Mouse (Mus musculus) CH12.LX (cell line): ENCODE results near the gene Pi16. TPM values are rescaled to one million over a fixed set of nuclear protein-coding genes. Genes with fewer than 3 reads are reported as not detected.

ENCODE experiments used
- DNase-seq: peaks from one replicate; pipeline ENCODE4 v3.0.0-alpha.2; 2013; ENCODE audit errors: extremely low read depth
- H3K27ac ChIP-seq: 2 replicates; pipeline ENCODE4 v1.5.1; 2012; ENCODE audit warnings: low read depth, mild to moderate bottlenecking, control low read depth, moderate library complexity; ENCODE audit not compliant: insufficient read depth
- H3K27me3 ChIP-seq: replicated peaks from 2 replicates; pipeline ENCODE3; 2012; ENCODE audit warnings: inconsistent platforms
- H3K36me3 ChIP-seq, 2 experiments: replicated peaks in 1 of 2; 2 replicates each; pipeline versions ENCODE3 to v1.6.1; 2012; ENCODE audit warnings: inconsistent platforms in 1 of 2, low read length in 1 of 2, mild to moderate bottlenecking in 1 of 2, mixed read lengths in 1 of 2, moderate library complexity in 1 of 2; ENCODE audit not compliant: control insufficient read depth in 1 of 2, insufficient read depth in 1 of 2
- H3K4me1 ChIP-seq, 2 experiments: 2 replicates each; pipeline ENCODE4 v1.6.1; 2012; ENCODE audit warnings: inconsistent platforms in 1 of 2, moderate library complexity in 1 of 2; ENCODE audit not compliant: insufficient read depth in 2 of 2, control insufficient read depth in 1 of 2
- H3K4me2 ChIP-seq: 2 replicates; pipeline ENCODE4 v1.6.1; 2012; ENCODE audit warnings: low read depth, mild to moderate bottlenecking, control low read depth; ENCODE audit not compliant: poor library complexity, insufficient read depth, severe bottlenecking
- H3K4me3 ChIP-seq, 3 experiments: fragments of 150-350 bp in 1 of 3; sonication (generic) in 1 of 3; replicated peaks in 1 of 3; 2 replicates each; pipeline versions ENCODE3 to v1.5.1; 2011 to 2012; ENCODE audit warnings: low read depth in 2 of 3, low read length in 2 of 3, mild to moderate bottlenecking in 2 of 3, moderate library complexity in 2 of 3, control low read depth in 1 of 3, improper control_type of control experiment in 1 of 3, inconsistent platforms in 1 of 3, mixed read lengths in 1 of 3; ENCODE audit not compliant: poor library complexity in 1 of 3
- H3K79me2 ChIP-seq: replicated peaks from 2 replicates; pipeline ENCODE4 v1.6.1; 2012; ENCODE audit warnings: mild to moderate bottlenecking, moderate library complexity; ENCODE audit not compliant: control insufficient read depth, poor library complexity, insufficient read depth, severe bottlenecking; ENCODE audit errors: extremely low read depth
- H3K9ac ChIP-seq: 2 replicates; pipeline ENCODE4 v1.6.1; 2012; ENCODE audit warnings: low read depth, mild to moderate bottlenecking, control low read depth, moderate library complexity; ENCODE audit not compliant: insufficient read depth
- H3K9me3 ChIP-seq: replicated peaks from 2 replicates; pipeline ENCODE3; 2012; ENCODE audit warnings: low read length, inconsistent platforms, mixed read lengths
- BHLHE40 ChIP-seq: IDR thresholded peaks from 2 replicates; pipeline ENCODE4 v1.6.1; 2011; ENCODE audit warnings: mild to moderate bottlenecking, low read depth, low read length, improper control_type of control experiment
- CHD1 ChIP-seq: IDR thresholded peaks from 2 replicates; pipeline ENCODE4 v1.6.1; 2012; ENCODE audit warnings: low read depth, low read length, improper control_type of control experiment, inconsistent platforms
- CTCF ChIP-seq, 2 experiments: IDR thresholded peaks in 1 of 2; conservative IDR thresholded peaks in 1 of 2; 2 replicates each; pipeline ENCODE4 v1.5.1; 2011 to 2012; ENCODE audit warnings: low read depth in 2 of 2, low read length in 2 of 2, improper control_type of control experiment in 1 of 2, inconsistent platforms in 1 of 2, mild to moderate bottlenecking in 1 of 2, moderate library complexity in 1 of 2
- ELF1 ChIP-seq: IDR thresholded peaks from 2 replicates; pipeline ENCODE4 v1.6.1; 2014; ENCODE audit warnings: low read depth, mild to moderate bottlenecking, inconsistent platforms, low read length, improper control_type of control experiment
- EP300 ChIP-seq: IDR thresholded peaks from 2 replicates; pipeline ENCODE4 v1.6.1; 2011; ENCODE audit warnings: low read length, improper control_type of control experiment
- ETS1 ChIP-seq: conservative IDR thresholded peaks from 2 replicates; pipeline ENCODE4 v1.6.1; 2012; ENCODE audit warnings: low read depth, mild to moderate bottlenecking, inconsistent platforms, low read length, improper control_type of control experiment, moderate library complexity
- HCFC1 ChIP-seq: IDR thresholded peaks from 2 replicates; pipeline ENCODE4 v1.6.1; 2012; ENCODE audit warnings: low read depth, mild to moderate bottlenecking, inconsistent platforms, low read length, improper control_type of control experiment
- IRF4 ChIP-seq: IDR thresholded peaks from 2 replicates; pipeline ENCODE4 v1.6.1; 2014; ENCODE audit warnings: low read depth, mild to moderate bottlenecking, inconsistent platforms, low read length, improper control_type of control experiment
- JUN ChIP-seq: IDR thresholded peaks from 2 replicates; pipeline ENCODE4 v1.6.1; 2011; ENCODE audit warnings: low read depth, mild to moderate bottlenecking, low read length, improper control_type of control experiment, moderate library complexity; ENCODE audit not compliant: insufficient read depth
- MAZ ChIP-seq: IDR thresholded peaks from 2 replicates; pipeline ENCODE4 v1.6.1; 2012; ENCODE audit warnings: low read depth, mild to moderate bottlenecking, inconsistent platforms, low read length, improper control_type of control experiment, moderate library complexity
- MEF2A ChIP-seq: IDR thresholded peaks from 2 replicates; pipeline ENCODE4 v1.6.1; 2014; ENCODE audit warnings: low read depth, mild to moderate bottlenecking, inconsistent platforms, low read length, improper control_type of control experiment, borderline replicate concordance
- MXI1 ChIP-seq: IDR thresholded peaks from 2 replicates; pipeline ENCODE4 v1.6.1; 2011; ENCODE audit warnings: mild to moderate bottlenecking, low read depth, low read length, improper control_type of control experiment
- MYC ChIP-seq: IDR thresholded peaks from 2 replicates; pipeline ENCODE4 v1.6.1; 2011; ENCODE audit warnings: low read depth, mild to moderate bottlenecking, improper control_type of control experiment, low read length
- NRF1 ChIP-seq: IDR thresholded peaks from 2 replicates; pipeline ENCODE4 v1.6.1; 2014; ENCODE audit warnings: low read depth, mild to moderate bottlenecking, inconsistent platforms, low read length, improper control_type of control experiment, moderate library complexity
- PAX5 ChIP-seq: IDR thresholded peaks from 2 replicates; pipeline ENCODE4 v1.6.1; 2012; ENCODE audit warnings: low read length, inconsistent platforms, mixed read lengths
- POLR2A ChIP-seq: IDR thresholded peaks from 2 replicates; pipeline ENCODE4 v1.6.1; 2011; ENCODE audit warnings: low read depth, mild to moderate bottlenecking, improper control_type of control experiment, low read length
- POLR2AphosphoS2 ChIP-seq: IDR thresholded peaks from 2 replicates; pipeline ENCODE4 v1.6.1; 2011; ENCODE audit warnings: low read depth, low read length, improper control_type of control experiment
- RCOR1 ChIP-seq: conservative IDR thresholded peaks from 2 replicates; pipeline ENCODE4 v1.6.1; 2012; ENCODE audit warnings: low read depth, mild to moderate bottlenecking, inconsistent platforms, low read length, improper control_type of control experiment
- SIN3A ChIP-seq: IDR thresholded peaks from 2 replicates; pipeline ENCODE4 v1.6.1; 2012; ENCODE audit warnings: low read length, improper control_type of control experiment, inconsistent platforms
- SMC3 ChIP-seq: IDR thresholded peaks from 2 replicates; pipeline ENCODE4 v1.6.1; 2011; ENCODE audit warnings: low read depth, low read length, improper control_type of control experiment
- TBP ChIP-seq: conservative IDR thresholded peaks from 2 replicates; pipeline ENCODE4 v1.6.1; 2011; ENCODE audit warnings: low read depth, low read length, improper control_type of control experiment
- TCF12 ChIP-seq: IDR thresholded peaks from 2 replicates; pipeline ENCODE4 v1.6.1; 2014; ENCODE audit warnings: low read depth, mild to moderate bottlenecking, inconsistent platforms, low read length, improper control_type of control experiment
- UBTF ChIP-seq: IDR thresholded peaks from 2 replicates; pipeline ENCODE4 v1.6.1; 2012; ENCODE audit warnings: low read depth, mild to moderate bottlenecking, inconsistent platforms, low read length, improper control_type of control experiment, moderate library complexity
- ZC3H11A ChIP-seq: IDR thresholded peaks from 2 replicates; pipeline ENCODE4 v1.6.1; 2012; ENCODE audit warnings: low read depth, mild to moderate bottlenecking, inconsistent platforms, low read length, improper control_type of control experiment
- ZMIZ1 ChIP-seq: IDR thresholded peaks from 2 replicates; pipeline ENCODE4 v1.6.1; 2012; ENCODE audit warnings: low read depth, mild to moderate bottlenecking, inconsistent platforms, low read length, improper control_type of control experiment
- dilution Hi-C: fragments of 300-500 bp; cut with MboI; formaldehyde crosslinking; loops from 2 replicates; pipeline ENCODE4 v1.14.3; 2020; ENCODE audit warnings: low sequenced_read_pairs; ENCODE audit not compliant: extremely low pct_unique_long_range_greater_than_20kb, extremely low pct_ligation_motif_present
- in situ Hi-C: fragments of 300-500 bp; cut with MboI; formaldehyde crosslinking; loops from 3 replicates; pipeline ENCODE4 v1.14.3; 2019; ENCODE audit warnings: low sequenced_read_pairs, low pct_ligation_motif_present, low pct_unique_long_range_greater_than_20kb, mixed read lengths
- polyA plus RNA-seq: library from polyadenylated mRNA; unstranded; fragments of >175 nt; gene quantifications from 2 replicates; pipeline ENCODE4 v1.2.1, GENCODE M21; 2012; ENCODE audit warnings: low read depth; ENCODE audit not compliant: insufficient read length
- total RNA-seq, 2 experiments: library from RNA; depleted of rRNA; stranded (reverse); fragments of 300-350 nt in 1 of 2; fragments of >200 nt in 1 of 2; gene quantifications; 2 replicates each; pipeline ENCODE4 v1.2.3; 2012 to 2014

The Pi16 gene
- total and polyA plus RNA-seq, 3 experiments = 0.13 TPM; not detected in 2

DNA sequence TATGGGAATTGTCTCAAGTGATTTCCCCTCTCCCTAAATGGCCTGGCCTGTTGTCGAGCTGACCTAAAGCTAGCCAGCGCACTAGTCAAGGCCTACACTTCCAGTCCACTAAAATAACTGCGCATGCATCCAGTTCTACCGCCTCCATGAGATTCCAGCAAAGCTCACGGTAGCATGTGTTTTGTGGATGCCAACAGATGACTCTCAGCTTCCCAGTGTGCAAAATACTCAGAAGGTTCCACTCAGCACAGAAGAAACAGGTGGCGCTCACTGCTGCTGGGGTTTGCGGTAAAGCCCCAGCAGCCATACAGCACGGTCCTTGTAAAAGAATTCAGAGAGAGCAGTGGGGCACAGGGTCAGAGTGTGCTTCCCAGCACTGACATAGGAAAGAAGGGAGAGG, 5.9 kb upstream of the Pi16 start:
- H3K27ac ChIP-seq = no peak overlapping the region
- in situ Hi-C loops = no loop called here
- no peak for TF ChIP-seq IRF4
- no peak for TF ChIP-seq CHD1
- TF ChIP-seq HCFC1 = no peak
- no peak for TF ChIP-seq PAX5
- no peak for TF ChIP-seq EP300
- TF ChIP-seq SMC3 = no peak
- no peak for TF ChIP-seq ELF1
- no peak for TF ChIP-seq MEF2A
- TF ChIP-seq TBP = no peak
- no peak for TF ChIP-seq BHLHE40
- no peak for TF ChIP-seq MXI1
- no peak for TF ChIP-seq UBTF
- no peak for TF ChIP-seq TCF12
- no peak for TF ChIP-seq ZMIZ1
- TF ChIP-seq ETS1 = no peak
- no peak for TF ChIP-seq SIN3A
- no peak for TF ChIP-seq POLR2AphosphoS2
- no peak overlapping the region for H3K4me3 ChIP-seq
- no peak for DNase-seq
- no peaks in the 10 kb centered on the region for H3K79me2 ChIP-seq
- H3K36me3 ChIP-seq = peaks cover 0 to 3% of the 10 kb centered on the region in 2 experiments
- H3K4me2 ChIP-seq = no peak overlapping the region
- peaks cover 3% of the 10 kb centered on the region for H3K9me3 ChIP-seq
- peaks cover 2 to 3% of the 10 kb centered on the region in 2 experiments; a peak in 2 of 4 replicates for H3K4me1 ChIP-seq
- H3K9ac ChIP-seq = no peak overlapping the region
- dilution Hi-C loops = no loop called here
- H3K27me3 ChIP-seq = no peaks in the 10 kb centered on the region

DNA sequence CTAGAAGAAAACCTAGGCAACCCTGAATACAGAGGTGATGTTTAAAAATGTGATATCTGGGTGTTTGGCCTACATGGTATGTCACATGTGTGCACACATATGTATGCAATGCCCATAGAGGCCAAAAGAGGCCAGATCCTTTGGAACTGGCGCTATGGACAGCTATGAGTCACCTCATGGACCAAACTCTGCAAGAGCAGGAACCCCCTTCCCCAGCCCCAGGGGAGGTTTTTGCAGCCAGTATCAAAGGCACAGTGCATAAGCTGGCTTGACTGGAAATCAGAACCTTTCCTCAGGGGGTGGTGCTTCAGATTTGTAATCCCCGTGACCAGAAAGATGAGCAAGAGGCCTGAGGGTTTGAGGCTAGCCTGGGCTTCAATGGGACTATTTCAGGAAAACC, 5.4 kb upstream of the Pi16 start:
- H3K27me3 ChIP-seq = no peaks in the 10 kb centered on the region
- H3K4me2 ChIP-seq = no peak overlapping the region
- dilution Hi-C loops (no loop called here), in situ Hi-C loops (no loop called here)
- H3K79me2 ChIP-seq = no peaks in the 10 kb centered on the region
- no peak overlapping the region for H3K9ac ChIP-seq
- TF ChIP-seq MAZ (no peak), UBTF (no peak), ZC3H11A (no peak), NRF1 (no peak), MYC (no peak), POLR2A (no peak), RCOR1 (no peak), CTCF (conservative IDR thresholded peaks at IDR 0.05 in 1 of 2, IDR thresholded peaks at IDR 0.05 in 1 of 2; ENCODE audit: low read depth in 2 of 2, low read length in 2 of 2) (no peak), ZMIZ1 (no peak), SMC3 (no peak), IRF4 (no peak), JUN (no peak)
- no peak overlapping the region for H3K27ac ChIP-seq
- no peak overlapping the region for H3K4me3 ChIP-seq
- no peak for DNase-seq
- peaks cover 3% of the 10 kb centered on the region for H3K9me3 ChIP-seq
- H3K4me1 ChIP-seq = peaks cover 0 to 2% of the 10 kb centered on the region in 2 experiments; a peak in 2 of 4 replicates
- peaks cover 0 to 3% of the 10 kb centered on the region in 2 experiments for H3K36me3 ChIP-seq
